Mouse (Mus musculus): ENCODE data around the gene Amd1. TPM values are rescaled to one million over a fixed set of nuclear protein-coding genes. Genes with fewer than 3 reads are reported as not detected.

Amd1 gene
- polyA plus RNA-seq, 1 experiment from 2014 or later, result 33.5 TPM

- Histone ChIP-seq H3K4me2 (ENCODE audit: low read depth, low read length) (no peak overlapping the region), H3K4me1 (ENCODE audit: control insufficient read depth, low read depth, low read length) (peaks cover under 1% of the 10 kb centered on the region), H3K9me3 (replicated peaks; ENCODE audit: control insufficient read depth, low read length) (no peaks in the 10 kb centered on the region), H3K4me3 (ENCODE audit: low read depth, low read length) (no peak overlapping the region), H3K27me3 (ENCODE audit: control insufficient read depth, insufficient read depth, low read depth, low read length) (no peaks in the 10 kb centered on the region), H3K9ac (ENCODE audit: low read depth, low read length) (no peak overlapping the region), H3K27ac (ENCODE audit: low read length) (no peak overlapping the region), H3K36me3 (ENCODE audit: control insufficient read depth, insufficient read depth) (peaks cover 13% of the 10 kb centered on the region)
- ATAC-seq (ENCODE audit: low read depth), result 0 out of 2 replicates have a peak, but pooled peaks have one; percentile 7
- 80% methylated on average over 10 of the region's 10 CpGs for WGBS (ENCODE audit: insufficient replicate concordance)
These were observed 17.7 kb downstream of the Amd1 start for GRCm38 (mm10) chr10:40284179-40284831.

- H3K9me3 ChIP-seq (replicated peaks; ENCODE audit: control insufficient read depth, low read length), result no peaks in the 10 kb centered on the region
- no peak overlapping the region for H3K4me3 ChIP-seq (ENCODE audit: low read depth, low read length)
- ATAC-seq (ENCODE audit: low read depth), result no peak
- H3K4me1 ChIP-seq (ENCODE audit: control insufficient read depth, low read depth, low read length), result peaks cover 7% of the 10 kb centered on the region
- WGBS (ENCODE audit: insufficient replicate concordance), result 86% methylated on average over 9 of the region's 9 CpGs
- peaks cover 12% of the 10 kb centered on the region for H3K36me3 ChIP-seq (ENCODE audit: control insufficient read depth, insufficient read depth)
- H3K9ac ChIP-seq (ENCODE audit: low read depth, low read length), result no peak overlapping the region
- H3K27me3 ChIP-seq (ENCODE audit: control insufficient read depth, insufficient read depth, low read depth, low read length), result no peaks in the 10 kb centered on the region
- H3K27ac ChIP-seq (ENCODE audit: low read length), result no peak overlapping the region
- H3K4me2 ChIP-seq (ENCODE audit: low read depth, low read length), result no peak overlapping the region
These were observed 18.4 kb downstream of the Amd1 start for GRCm38 (mm10) chr10:40283636-40284035.

- 94% methylated on average over 2 of the region's 2 CpGs for WGBS (ENCODE audit: insufficient replicate concordance)
These were observed 20.4 kb downstream of the Amd1 start for GRCm38 (mm10) chr10:40281565-40281964.

GRCm38 (mm10) chr10:40278317-40278716 is 23.7 kb downstream of the Amd1 start:
- WGBS (ENCODE audit: insufficient replicate concordance), result 48% methylated on average over 5 of the region's 5 CpGs
- no peak overlapping the region for H3K4me3 ChIP-seq (ENCODE audit: low read depth, low read length)
- no peaks in the 10 kb centered on the region for H3K9me3 ChIP-seq (replicated peaks; ENCODE audit: control insufficient read depth, low read length)
- H3K4me1 ChIP-seq (ENCODE audit: control insufficient read depth, low read depth, low read length), result peaks cover 37% of the 10 kb centered on the region
- H3K9ac ChIP-seq (ENCODE audit: low read depth, low read length), result no peak overlapping the region
- no peaks in the 10 kb centered on the region for H3K36me3 ChIP-seq (ENCODE audit: control insufficient read depth, insufficient read depth)
- H3K27ac ChIP-seq (ENCODE audit: low read length), result no peak overlapping the region
- no peak overlapping the region for H3K4me2 ChIP-seq (ENCODE audit: low read depth, low read length)
- ATAC-seq (ENCODE audit: low read depth), result no peak
- H3K27me3 ChIP-seq (ENCODE audit: control insufficient read depth, insufficient read depth, low read depth, low read length), result no peaks in the 10 kb centered on the region

More at GRCm38 (mm10) chr10:40281565-40281964, 20.4 kb downstream of the Amd1 start:
- H3K36me3 ChIP-seq (ENCODE audit: control insufficient read depth, insufficient read depth), result peaks cover 7% of the 10 kb centered on the region
- no peaks in the 10 kb centered on the region for H3K27me3 ChIP-seq (ENCODE audit: control insufficient read depth, insufficient read depth, low read depth, low read length)
- H3K9me3 ChIP-seq (replicated peaks; ENCODE audit: control insufficient read depth, low read length), result no peaks in the 10 kb centered on the region
- no peak overlapping the region for H3K4me3 ChIP-seq (ENCODE audit: low read depth, low read length)
- peaks cover 7% of the 10 kb centered on the region for H3K4me1 ChIP-seq (ENCODE audit: control insufficient read depth, low read depth, low read length)
- no peak overlapping the region for H3K9ac ChIP-seq (ENCODE audit: low read depth, low read length)
- no peak for ATAC-seq (ENCODE audit: low read depth)
- H3K27ac ChIP-seq (ENCODE audit: low read length), result no peak overlapping the region
- no peak overlapping the region for H3K4me2 ChIP-seq (ENCODE audit: low read depth, low read length)

- Histone ChIP-seq H3K4me2 (ENCODE audit: low read depth, low read length) (peak overlapping the region; percentile 34; the same call in 1 of the 2 replicates), H3K27me3 (ENCODE audit: control insufficient read depth, insufficient read depth, low read depth, low read length) (no peaks in the 10 kb centered on the region), H3K9me3 (replicated peaks; ENCODE audit: control insufficient read depth, low read length) (no peaks in the 10 kb centered on the region), H3K4me3 (ENCODE audit: low read depth, low read length) (no peak overlapping the region), H3K27ac (ENCODE audit: low read length) (peak overlapping the region; percentile 62), H3K4me1 (ENCODE audit: control insufficient read depth, low read depth, low read length) (peaks cover 40% of the 10 kb centered on the region), H3K9ac (ENCODE audit: low read depth, low read length) (0 out of 2 replicates have a peak overlapping the region, but pooled peaks have one; percentile 8), H3K36me3 (ENCODE audit: control insufficient read depth, insufficient read depth) (no peaks in the 10 kb centered on the region)
- ATAC-seq (ENCODE audit: low read depth), result no peak
- 19% methylated on average over 7 of the region's 7 CpGs for WGBS (ENCODE audit: insufficient replicate concordance)
These were observed 26.0 kb downstream of the Amd1 start for GRCm38 (mm10) chr10:40275991-40276390.

GRCm38 (mm10) chr10:40273938-40274337 is 28.0 kb downstream of the Amd1 start:
- WGBS (ENCODE audit: insufficient replicate concordance), result 31% methylated on average over 5 of the region's 5 CpGs
- peak overlapping the region; percentile 63 for H3K4me2 ChIP-seq (ENCODE audit: low read depth, low read length)
- ATAC-seq (ENCODE audit: low read depth), result peak; percentile 99
- H3K9ac ChIP-seq (ENCODE audit: low read depth, low read length), result peak overlapping the region; percentile 33; the same call in 1 of the 2 replicates
- peak overlapping the region; percentile 85 for H3K27ac ChIP-seq (ENCODE audit: low read length)
- peak overlapping the region; percentile 27; the same call in 1 of the 2 replicates for H3K4me3 ChIP-seq (ENCODE audit: low read depth, low read length)
- peaks cover 36% of the 10 kb centered on the region for H3K4me1 ChIP-seq (ENCODE audit: control insufficient read depth, low read depth, low read length)
- H3K36me3 ChIP-seq (ENCODE audit: control insufficient read depth, insufficient read depth), result no peaks in the 10 kb centered on the region
- H3K9me3 ChIP-seq (replicated peaks; ENCODE audit: control insufficient read depth, low read length), result no peaks in the 10 kb centered on the region
- no peaks in the 10 kb centered on the region for H3K27me3 ChIP-seq (ENCODE audit: control insufficient read depth, insufficient read depth, low read depth, low read length)

- H3K9me3 ChIP-seq (replicated peaks; ENCODE audit: control insufficient read depth, low read length), result no peaks in the 10 kb centered on the region
- H3K4me2 ChIP-seq (ENCODE audit: low read depth, low read length), result no peak overlapping the region
- H3K36me3 ChIP-seq (ENCODE audit: control insufficient read depth, insufficient read depth), result no peaks in the 10 kb centered on the region
- no peak for ATAC-seq (ENCODE audit: low read depth)
- no peak overlapping the region for H3K9ac ChIP-seq (ENCODE audit: low read depth, low read length)
- H3K27ac ChIP-seq (ENCODE audit: low read length), result no peak overlapping the region
- 79% methylated on average over 3 of the region's 3 CpGs for WGBS (ENCODE audit: insufficient replicate concordance)
- no peaks in the 10 kb centered on the region for H3K27me3 ChIP-seq (ENCODE audit: control insufficient read depth, insufficient read depth, low read depth, low read length)
- H3K4me1 ChIP-seq (ENCODE audit: control insufficient read depth, low read depth, low read length), result peaks cover 29% of the 10 kb centered on the region
- H3K4me3 ChIP-seq (ENCODE audit: low read depth, low read length), result no peak overlapping the region
These were observed 30.8 kb downstream of the Amd1 start for GRCm38 (mm10) chr10:40271216-40271615.

- Histone ChIP-seq H3K4me2 (ENCODE audit: low read depth, low read length) (no peak overlapping the region), H3K27me3 (ENCODE audit: control insufficient read depth, insufficient read depth, low read depth, low read length) (no peaks in the 10 kb centered on the region), H3K9ac (ENCODE audit: low read depth, low read length) (no peak overlapping the region), H3K27ac (ENCODE audit: low read length) (no peak overlapping the region), H3K4me1 (ENCODE audit: control insufficient read depth, low read depth, low read length) (peaks cover 5% of the 10 kb centered on the region), H3K9me3 (replicated peaks; ENCODE audit: control insufficient read depth, low read length) (no peaks in the 10 kb centered on the region), H3K4me3 (ENCODE audit: low read depth, low read length) (no peak overlapping the region), H3K36me3 (ENCODE audit: control insufficient read depth, insufficient read depth) (no peaks in the 10 kb centered on the region)
- ATAC-seq (ENCODE audit: low read depth), result no peak
- WGBS (ENCODE audit: insufficient replicate concordance), result 77% methylated on average over 3 of the region's 3 CpGs
These were observed 37.1 kb downstream of the Amd1 start for GRCm38 (mm10) chr10:40264920-40265319.

- no peak overlapping the region for H3K9ac ChIP-seq (ENCODE audit: low read depth, low read length)
- H3K4me1 ChIP-seq (ENCODE audit: control insufficient read depth, low read depth, low read length), result peaks cover 14% of the 10 kb centered on the region
- H3K27me3 ChIP-seq (ENCODE audit: control insufficient read depth, insufficient read depth, low read depth, low read length), result no peaks in the 10 kb centered on the region
- no peak overlapping the region for H3K4me2 ChIP-seq (ENCODE audit: low read depth, low read length)
- no peaks in the 10 kb centered on the region for H3K9me3 ChIP-seq (replicated peaks; ENCODE audit: control insufficient read depth, low read length)
- WGBS (ENCODE audit: insufficient replicate concordance), result 70% methylated on average over 4 of the region's 4 CpGs
- no peak overlapping the region for H3K4me3 ChIP-seq (ENCODE audit: low read depth, low read length)
- ATAC-seq (ENCODE audit: low read depth), result no peak
- no peaks in the 10 kb centered on the region for H3K36me3 ChIP-seq (ENCODE audit: control insufficient read depth, insufficient read depth)
- no peak overlapping the region for H3K27ac ChIP-seq (ENCODE audit: low read length)
These were observed 38.3 kb downstream of the Amd1 start for GRCm38 (mm10) chr10:40263691-40264090.
